Mouse (Mus musculus): ENCODE data around the gene Sntn. TPM values are rescaled to one million over a fixed set of nuclear protein-coding genes. Genes with fewer than 3 reads are reported as not detected.

Sntn gene
- not detected for total RNA-seq (2021)
- 0.74 TPM in 1 of 2 replicates, not detected in the other for polyA plus RNA-seq (2012; rRNA removed)
- long read RNA-seq, result 0 reads

DNA sequence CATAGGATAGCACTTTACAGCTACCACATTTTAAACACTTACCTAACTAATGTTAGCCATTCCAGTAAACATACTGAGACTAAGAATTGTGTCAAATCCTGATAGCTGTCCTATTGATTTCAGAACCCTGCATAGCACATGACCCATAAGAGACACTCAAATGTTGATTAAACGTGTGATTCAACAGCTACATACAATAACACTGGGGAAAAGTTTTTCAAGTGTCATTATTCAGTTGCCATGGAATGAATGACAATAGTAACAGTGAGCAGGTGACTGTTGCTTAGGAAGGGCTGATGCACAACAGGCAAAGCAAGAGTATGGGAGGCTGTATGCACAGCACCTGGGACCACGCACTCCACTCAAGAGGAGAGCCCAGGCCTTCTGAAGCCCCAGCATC, at the start of gene Sntn:
Gene Sntn (plus strand): TSS at position 301 of the 400 bp plus-strand sequence.
- no peaks in the 10 kb centered on the region for H3K27me3 ChIP-seq (ENCODE audit: control insufficient read depth, insufficient read depth, low read length)
- H3K36me3 ChIP-seq (ENCODE audit: control insufficient read depth, insufficient read depth, low read length), result no peaks in the 10 kb centered on the region
- DNase-seq, result no peak
- no peak within 1 kb of the TSS for H3K27ac ChIP-seq
- H3K4me1 ChIP-seq (ENCODE audit: control insufficient read depth, insufficient read depth, low read length), result no peaks in the 10 kb centered on the region
- H3K79me2 ChIP-seq (replicated peaks; ENCODE audit: control insufficient read depth, insufficient read depth, low read length), result no peaks in the 10 kb centered on the region
- H3K9ac ChIP-seq (ENCODE audit: low read depth, low read length), result no peak within 1 kb of the TSS
- intact Hi-C loops (cut with DNase I), result no loop called here
- 80% methylated on average over 2 of the region's 2 CpGs for WGBS
- TF ChIP-seq POLR2A (IDR thresholded peaks at IDR 0.05; ENCODE audit: insufficient read depth, low read depth, low read length), result no peak
- TF ChIP-seq CTCF (IDR thresholded peaks at IDR 0.05), result no peak
- TF ChIP-seq EP300 (IDR thresholded peaks at IDR 0.05; ENCODE audit: insufficient read depth, low read depth, low read length), result no peak
- no peak within 1 kb of the TSS for H3K4me3 ChIP-seq

DNA sequence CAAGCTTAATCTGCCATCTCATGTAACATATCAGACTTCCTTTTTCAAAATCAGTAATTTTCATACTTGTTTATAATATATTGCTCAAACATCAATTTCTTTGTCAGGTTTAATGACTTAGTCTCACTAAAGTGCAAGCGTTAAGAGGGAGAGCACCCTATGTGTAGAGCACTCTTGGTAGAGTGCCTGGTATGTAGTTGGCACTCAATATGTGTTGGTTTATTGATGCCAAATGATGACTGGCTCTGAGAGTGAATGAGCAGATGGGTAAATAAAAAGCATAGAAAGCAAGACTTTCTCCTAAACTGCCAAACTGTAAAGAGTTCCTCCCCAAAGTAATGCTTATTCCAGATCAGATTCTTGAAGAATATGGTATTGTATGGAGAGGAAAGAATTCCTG, 20.8 kb upstream of the Sntn start:
- 84% methylated on average over 1 of the region's 1 CpGs for WGBS

DNA sequence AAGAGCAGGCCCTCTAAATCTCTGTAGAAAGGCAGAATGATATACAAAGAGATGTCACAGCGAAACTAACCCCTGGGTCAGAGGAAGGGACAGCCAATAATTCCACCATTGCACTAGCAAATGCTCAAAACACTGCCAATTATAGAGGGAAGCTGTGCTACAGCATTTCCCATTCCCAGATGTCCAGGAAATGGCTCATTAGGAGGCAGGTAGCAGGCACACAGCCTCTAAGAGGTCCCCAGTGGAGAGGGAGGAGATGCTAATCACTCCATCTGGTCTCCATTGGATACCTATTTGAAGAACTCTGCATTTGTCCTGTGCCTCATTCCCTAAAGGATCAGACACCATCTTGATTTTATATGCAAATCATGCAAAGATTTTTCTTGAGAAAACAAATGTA, 19.6 kb upstream of the Sntn start:
- Histone ChIP-seq H3K27me3 (ENCODE audit: control insufficient read depth, insufficient read depth, low read length) (no peaks in the 10 kb centered on the region), H3K9ac (ENCODE audit: low read depth, low read length) (no peak overlapping the region), H3K4me1 (ENCODE audit: control insufficient read depth, insufficient read depth, low read length) (no peaks in the 10 kb centered on the region), H3K79me2 (replicated peaks; ENCODE audit: control insufficient read depth, insufficient read depth, low read length) (no peaks in the 10 kb centered on the region), H3K4me3 (no peak overlapping the region), H3K36me3 (ENCODE audit: control insufficient read depth, insufficient read depth, low read length) (no peaks in the 10 kb centered on the region), H3K27ac (no peak overlapping the region)
- TF ChIP-seq POLR2A (IDR thresholded peaks at IDR 0.05; ENCODE audit: insufficient read depth, low read depth, low read length), result no peak
- no peak for TF ChIP-seq EP300 (IDR thresholded peaks at IDR 0.05; ENCODE audit: insufficient read depth, low read depth, low read length)
- TF ChIP-seq CTCF (IDR thresholded peaks at IDR 0.05), result no peak
- intact Hi-C loops (cut with DNase I), result no loop called here
- no peak for DNase-seq
- 42% methylated on average over 1 of the region's 1 CpGs for WGBS

More for the DNA sequence above, 20.8 kb upstream of the Sntn start:
- H3K4me3 ChIP-seq, result no peak overlapping the region
- H3K9ac ChIP-seq (ENCODE audit: low read depth, low read length), result no peak overlapping the region
- DNase-seq, result no peak
- no peak for TF ChIP-seq CTCF (IDR thresholded peaks at IDR 0.05)
- TF ChIP-seq EP300 (IDR thresholded peaks at IDR 0.05; ENCODE audit: insufficient read depth, low read depth, low read length), result no peak
- TF ChIP-seq POLR2A (IDR thresholded peaks at IDR 0.05; ENCODE audit: insufficient read depth, low read depth, low read length), result no peak
- intact Hi-C loops (cut with DNase I), result no loop called here
- H3K79me2 ChIP-seq (replicated peaks; ENCODE audit: control insufficient read depth, insufficient read depth, low read length), result no peaks in the 10 kb centered on the region
- no peaks in the 10 kb centered on the region for H3K27me3 ChIP-seq (ENCODE audit: control insufficient read depth, insufficient read depth, low read length)
- H3K4me1 ChIP-seq (ENCODE audit: control insufficient read depth, insufficient read depth, low read length), result no peaks in the 10 kb centered on the region
- H3K27ac ChIP-seq, result no peak overlapping the region
- H3K36me3 ChIP-seq (ENCODE audit: control insufficient read depth, insufficient read depth, low read length), result no peaks in the 10 kb centered on the region

DNA sequence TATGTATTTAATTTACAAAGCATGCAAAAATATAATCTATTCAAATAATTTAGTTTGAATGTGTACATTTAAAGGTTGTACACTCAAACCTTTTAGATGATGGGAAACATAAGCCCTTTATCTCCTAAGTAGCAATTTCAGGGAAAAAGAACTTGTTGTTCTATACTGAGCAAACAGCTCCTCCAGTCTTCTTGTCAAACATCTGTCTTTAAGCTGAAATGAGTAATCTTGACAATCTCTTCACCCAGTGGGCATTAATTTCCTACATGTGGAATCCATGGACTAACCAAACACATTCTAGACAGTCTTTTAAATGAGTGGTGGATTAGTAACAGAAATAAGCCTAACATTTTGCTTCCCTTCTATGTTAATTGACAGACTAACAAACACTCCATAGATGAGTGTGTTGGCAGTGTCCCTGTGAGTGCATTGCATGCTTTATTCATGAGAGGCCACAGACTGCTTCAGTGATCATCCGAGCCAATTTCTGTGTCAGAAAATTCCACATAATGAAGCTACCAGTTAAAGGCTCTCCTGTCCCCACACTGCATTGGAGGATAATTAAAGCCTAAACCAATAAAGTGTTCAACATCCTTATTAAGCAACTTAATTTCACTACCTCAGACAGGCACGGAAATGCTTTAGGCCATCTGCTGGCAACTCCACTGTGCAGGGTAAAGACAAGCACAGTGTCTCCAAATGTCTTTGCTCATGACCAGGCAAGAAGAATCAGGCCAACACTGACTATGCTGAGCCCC, 19.0 kb upstream of the Sntn start:
- Histone ChIP-seq H3K36me3 (ENCODE audit: control insufficient read depth, insufficient read depth, low read length) (no peaks in the 10 kb centered on the region), H3K4me1 (ENCODE audit: control insufficient read depth, insufficient read depth, low read length) (no peaks in the 10 kb centered on the region), H3K9ac (ENCODE audit: low read depth, low read length) (no peak overlapping the region), H3K79me2 (replicated peaks; ENCODE audit: control insufficient read depth, insufficient read depth, low read length) (no peaks in the 10 kb centered on the region), H3K27ac (no peak overlapping the region), H3K4me3 (no peak overlapping the region), H3K27me3 (ENCODE audit: control insufficient read depth, insufficient read depth, low read length) (no peaks in the 10 kb centered on the region)
- no peak for TF ChIP-seq EP300 (IDR thresholded peaks at IDR 0.05; ENCODE audit: insufficient read depth, low read depth, low read length)
- intact Hi-C loops (cut with DNase I), result no loop called here
- WGBS, result 74% methylated on average over 2 of the region's 2 CpGs
- DNase-seq, result no peak

DNA sequence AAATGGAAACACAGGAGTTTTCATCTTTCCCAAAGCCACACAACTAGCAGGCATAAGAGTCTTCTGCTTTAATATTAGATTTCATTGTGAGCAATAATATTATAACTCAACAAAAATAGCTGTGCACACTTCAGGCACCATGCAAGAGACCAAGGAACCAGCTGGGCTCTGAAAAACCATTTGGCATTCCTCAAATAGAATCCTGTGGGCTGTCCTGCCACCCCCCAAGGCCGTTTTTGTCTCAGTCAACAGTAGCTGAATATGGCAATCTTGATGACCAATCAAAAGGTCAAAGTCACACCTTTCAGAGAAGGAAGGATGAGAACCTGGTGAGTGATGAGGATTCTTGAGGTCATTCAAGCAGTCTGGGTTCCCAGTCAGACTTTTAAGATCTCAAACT, 16.0 kb downstream of the Sntn start:
- intact Hi-C loops (cut with DNase I), result no loop called here
- no peaks in the 10 kb centered on the region for H3K4me1 ChIP-seq (ENCODE audit: control insufficient read depth, insufficient read depth, low read length)
- whole genome bisulfite sequencing, result 38% methylated on average over 1 of the region's 1 CpGs

DNA sequence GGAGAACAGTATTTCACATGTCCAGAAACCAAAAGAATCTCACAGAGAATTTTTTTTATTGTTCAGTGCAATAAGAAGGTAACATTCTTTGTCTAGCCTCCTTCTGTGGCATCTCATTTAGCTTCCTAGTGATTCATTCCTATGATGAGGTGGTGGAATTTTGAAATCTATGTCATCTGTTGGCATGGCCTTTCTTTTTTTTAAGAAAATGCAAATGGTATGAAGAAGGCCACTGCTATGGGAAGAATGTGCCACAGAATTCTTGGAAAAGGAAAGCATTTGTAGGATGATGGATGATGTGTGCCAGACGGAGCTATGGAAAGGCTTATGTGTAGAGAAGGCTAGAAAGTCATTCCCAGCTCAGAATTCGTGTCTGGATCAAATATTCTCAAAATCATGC, 19.8 kb downstream of the Sntn start:
- DNase-seq, result no peak
- H3K79me2 ChIP-seq (replicated peaks; ENCODE audit: control insufficient read depth, insufficient read depth, low read length), result no peaks in the 10 kb centered on the region
- H3K4me1 ChIP-seq (ENCODE audit: control insufficient read depth, insufficient read depth, low read length), result no peaks in the 10 kb centered on the region
- no peaks in the 10 kb centered on the region for H3K36me3 ChIP-seq (ENCODE audit: control insufficient read depth, insufficient read depth, low read length)
- intact Hi-C loops (cut with DNase I), result no loop called here
- H3K4me3 ChIP-seq, result no peak overlapping the region
- 42% methylated on average over 2 of the region's 2 CpGs for WGBS
- H3K27ac ChIP-seq, result no peak overlapping the region
- TF ChIP-seq CTCF (IDR thresholded peaks at IDR 0.05), result no peak
- TF ChIP-seq EP300 (IDR thresholded peaks at IDR 0.05; ENCODE audit: insufficient read depth, low read depth, low read length), result no peak
- TF ChIP-seq POLR2A (IDR thresholded peaks at IDR 0.05; ENCODE audit: insufficient read depth, low read depth, low read length), result no peak
- no peaks in the 10 kb centered on the region for H3K27me3 ChIP-seq (ENCODE audit: control insufficient read depth, insufficient read depth, low read length)
- H3K9ac ChIP-seq (ENCODE audit: low read depth, low read length), result no peak overlapping the region

More for the DNA sequence above, 16.0 kb downstream of the Sntn start:
- no peak overlapping the region for H3K4me3 ChIP-seq
- no peaks in the 10 kb centered on the region for H3K79me2 ChIP-seq (replicated peaks; ENCODE audit: control insufficient read depth, insufficient read depth, low read length)
- no peak for DNase-seq
- no peak overlapping the region for H3K9ac ChIP-seq (ENCODE audit: low read depth, low read length)
- no peaks in the 10 kb centered on the region for H3K27me3 ChIP-seq (ENCODE audit: control insufficient read depth, insufficient read depth, low read length)
- H3K36me3 ChIP-seq (ENCODE audit: control insufficient read depth, insufficient read depth, low read length), result no peaks in the 10 kb centered on the region
- TF ChIP-seq EP300 (IDR thresholded peaks at IDR 0.05; ENCODE audit: insufficient read depth, low read depth, low read length) (no peak), CTCF (IDR thresholded peaks at IDR 0.05) (no peak), POLR2A (IDR thresholded peaks at IDR 0.05; ENCODE audit: insufficient read depth, low read depth, low read length) (no peak)
- H3K27ac ChIP-seq, result no peak overlapping the region
